Mouse (Mus musculus) heart, adult 9 months (tissue): ENCODE results near the gene Afm.

Experiments used
- DNase-seq, 2 experiments: peaks; one replicate each; pipeline ENCODE4 v3.0.0; 2022; ENCODE audit warnings: low spot score in 2 of 2

Afm gene

DNA sequence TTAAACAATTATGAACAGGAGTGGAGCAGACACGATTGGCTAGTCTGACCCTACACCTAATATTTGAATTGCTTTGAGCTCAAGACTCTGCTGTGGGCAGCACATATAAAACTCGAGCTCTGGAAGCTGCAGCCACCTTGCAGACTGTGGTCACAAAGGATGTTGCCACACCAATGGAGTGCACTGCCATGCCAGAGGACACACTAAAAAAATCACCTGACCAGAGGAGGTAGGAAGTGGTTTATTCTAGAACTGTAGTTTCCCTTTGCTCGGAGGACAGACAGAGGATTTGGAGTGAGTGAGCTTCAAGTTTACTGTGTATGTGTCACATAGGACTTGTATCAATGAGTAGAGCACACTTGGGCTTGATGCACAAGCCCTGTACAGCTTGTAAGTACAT, 37.3 kb downstream of the Afm start:
- DNase-seq: no peak

GRCm38 (mm10) chr5:90560743-90561142, 42.0 kb downstream of the Afm start, which contains the start of gene 5830473C10Rik:
TSS of gene 5830473C10Rik (plus strand) at chr5:90561107.
- no peak for DNase-seq

GRCm38 (mm10) chr5:90561721-90562275, 43.1 kb downstream of the Afm start:
- DNase-seq: no peak

- no peak for DNase-seq
These were observed 44.1 kb downstream of the Afm start for GRCm38 (mm10) chr5:90562880-90563279.

DNA sequence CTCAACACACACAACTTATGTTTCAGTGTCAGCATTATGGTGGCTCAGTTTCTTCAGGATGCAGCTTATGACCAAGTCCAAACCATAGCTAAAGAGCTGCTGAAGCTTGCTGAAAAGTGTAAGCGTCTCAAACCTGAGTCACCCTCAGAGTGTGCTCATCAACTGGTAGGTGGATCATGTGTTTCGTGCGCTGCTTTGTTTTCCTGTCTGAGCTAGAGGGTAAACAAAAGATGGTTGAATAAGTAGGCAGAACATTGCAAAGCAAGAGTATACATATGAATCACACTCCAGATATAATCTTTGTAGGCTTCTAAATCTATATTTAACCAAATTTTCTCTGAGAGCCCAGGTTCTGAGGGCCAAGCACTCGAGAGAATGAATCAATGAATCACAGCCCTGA, 45.4 kb downstream of the Afm start:
- DNase-seq: no peak

DNA sequence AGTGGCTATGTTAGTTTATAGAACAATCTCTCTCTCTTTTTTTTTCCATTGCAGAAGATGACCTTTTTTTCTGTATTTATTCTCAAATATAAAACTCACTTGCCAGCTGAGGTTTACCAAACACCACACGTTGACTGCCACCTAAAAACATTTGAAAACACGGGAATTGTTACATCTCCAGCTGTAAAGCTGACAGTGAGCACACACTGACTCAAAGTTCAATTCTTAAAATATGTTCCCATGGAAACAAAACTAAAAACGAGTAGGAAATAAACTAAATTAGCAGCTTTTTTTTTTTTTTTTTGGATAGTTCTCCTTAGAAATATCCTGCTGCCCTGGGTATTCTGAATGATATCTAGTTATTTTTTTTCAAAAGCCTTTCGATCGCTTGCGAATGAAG, 46.5 kb downstream of the Afm start:
- DNase-seq: no peak

DNA sequence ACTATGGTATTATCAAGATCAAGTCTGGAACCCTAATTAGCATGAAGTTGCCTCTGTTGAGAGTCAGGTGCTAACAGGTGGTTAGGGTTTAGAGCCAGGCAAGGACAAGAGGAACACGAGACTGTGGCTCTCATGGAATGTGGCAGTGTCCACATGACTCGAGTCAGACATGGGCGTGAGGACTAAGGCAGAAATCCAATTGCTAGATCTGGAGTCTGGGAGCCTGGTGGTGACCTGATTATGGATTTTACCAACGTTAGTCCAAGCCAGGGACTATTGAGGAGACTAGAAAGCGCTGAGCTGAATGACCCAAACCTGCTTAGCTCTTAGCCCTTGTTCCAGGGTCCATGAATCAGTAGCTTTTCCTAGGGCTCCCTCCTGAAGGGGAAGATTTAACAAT, 49.1 kb downstream of the Afm start:
- DNase-seq: no peak

DNA sequence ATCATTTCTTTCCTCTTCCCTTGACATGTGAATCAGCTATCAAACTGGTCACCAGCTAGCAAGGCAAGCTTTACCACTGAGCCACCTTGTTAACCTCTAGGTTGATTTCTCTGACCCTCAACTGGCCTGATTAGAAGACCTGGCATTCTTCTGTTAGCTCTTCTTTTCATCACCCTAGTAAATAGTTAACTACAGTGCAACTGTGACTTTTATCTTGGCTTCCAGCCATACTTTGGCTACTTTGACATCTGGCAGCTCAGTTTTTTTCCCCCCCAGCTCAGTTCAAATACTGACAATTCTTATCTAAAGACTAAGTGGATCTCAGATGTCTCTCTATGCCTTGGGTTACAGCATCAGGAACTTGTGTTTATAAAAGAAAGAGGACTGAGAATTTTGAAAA, 49.6 kb downstream of the Afm start:
- no peak for DNase-seq

DNA sequence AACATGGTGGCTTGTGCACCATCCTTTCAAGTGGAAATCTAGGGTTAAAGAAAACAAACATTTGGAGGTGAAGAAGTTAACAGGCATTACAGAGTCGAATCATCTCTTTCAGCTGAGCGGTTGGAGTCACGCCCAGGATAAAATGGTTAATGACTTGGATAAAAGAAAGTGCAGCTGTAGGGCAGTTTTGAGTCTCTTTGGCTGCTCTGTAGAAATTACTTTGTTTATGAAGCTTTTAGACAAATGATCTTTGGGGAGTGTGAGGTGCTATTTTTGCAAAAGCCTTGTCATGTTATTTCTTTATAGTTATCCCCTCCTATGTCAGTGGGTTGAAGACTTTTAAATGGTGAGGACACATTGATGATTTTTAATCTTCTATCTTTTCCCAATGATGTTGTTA, 52.5 kb downstream of the Afm start:
- DNase-seq: no peak

DNA sequence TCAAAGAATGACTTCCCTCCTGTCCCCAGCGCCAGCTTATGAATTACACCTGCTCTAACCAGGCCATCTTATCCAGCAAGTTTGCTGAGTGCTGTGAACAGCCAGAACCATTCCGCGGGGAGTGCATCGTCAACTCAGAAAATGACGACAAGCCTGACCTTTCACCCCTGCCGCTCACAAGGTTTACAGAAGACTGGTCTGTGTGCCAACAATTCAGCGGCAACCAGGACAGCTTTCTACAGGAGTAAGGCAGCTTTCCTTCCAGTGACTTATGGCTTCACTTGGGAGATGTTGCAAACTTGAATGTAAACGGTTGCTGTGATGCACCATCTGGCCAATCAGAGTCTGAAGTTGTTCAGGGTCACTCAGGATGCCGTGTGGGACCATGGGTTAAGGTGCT, 59.0 kb downstream of the Afm start:
- no peak for DNase-seq

- no peak for DNase-seq
These were observed 60.8 kb downstream of the Afm start for GRCm38 (mm10) chr5:90579556-90579955.

DNA sequence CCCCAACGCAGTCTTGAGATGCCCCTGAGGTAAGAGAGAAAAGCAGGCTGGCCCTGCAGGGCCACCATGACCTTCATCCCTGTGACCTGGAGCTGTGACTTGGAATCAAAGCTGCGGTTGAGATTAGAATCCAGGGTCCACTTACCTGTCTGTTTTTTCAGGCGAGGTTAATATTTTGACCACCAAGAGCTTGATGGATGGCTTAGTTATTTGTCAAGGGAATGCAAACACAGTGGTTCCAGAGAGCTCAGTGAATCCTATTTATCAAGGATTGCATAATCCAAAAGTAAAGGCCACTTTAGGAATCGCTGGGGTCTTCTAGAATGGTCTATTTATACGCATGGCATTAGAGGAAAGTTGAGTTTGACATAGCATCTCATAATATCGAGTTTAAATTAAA, 63.4 kb downstream of the Afm start:
- no peak for DNase-seq

DNA sequence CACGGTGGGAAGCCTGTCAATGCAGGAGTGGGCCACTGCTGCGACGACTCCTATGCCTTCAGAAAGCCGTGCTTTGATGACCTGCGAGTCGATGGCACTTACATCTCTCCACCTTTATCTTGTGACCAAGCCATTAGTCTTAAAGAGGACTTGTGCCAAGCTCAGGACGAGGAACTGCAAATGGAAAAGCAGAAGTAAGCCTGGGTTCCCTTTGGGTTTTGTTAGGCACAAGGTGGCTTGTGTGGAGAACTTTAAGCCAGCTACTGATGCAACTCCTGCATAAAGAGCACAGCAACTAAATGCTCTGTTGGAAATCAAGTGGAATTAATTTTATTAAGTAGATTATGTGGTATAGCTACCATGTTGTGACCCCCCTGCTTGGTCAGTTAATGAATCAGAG, 66.1 kb downstream of the Afm start:
- DNase-seq: no peak

DNA sequence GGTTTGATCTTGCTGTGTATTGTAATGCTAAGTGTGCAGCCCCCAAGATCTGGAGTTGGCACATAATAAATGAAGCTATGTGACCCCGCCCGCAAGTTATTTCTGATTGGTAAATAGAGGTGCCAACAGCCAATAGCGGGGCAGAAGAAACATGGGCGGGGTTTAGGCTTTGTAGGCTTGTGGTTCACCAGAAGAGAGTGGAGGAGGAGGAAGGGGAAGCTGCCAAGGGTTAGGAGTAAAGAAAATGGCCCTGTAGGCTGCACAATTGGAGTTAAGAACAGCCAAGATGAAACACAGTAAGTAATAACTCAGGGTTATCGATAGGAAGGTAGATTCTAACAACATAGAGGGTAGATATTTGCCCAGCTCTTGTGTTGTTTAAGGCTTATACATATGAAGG, 67.8 kb downstream of the Afm start:
- DNase-seq: no peak

GRCm38 (mm10) chr5:90588104-90588503, 69.4 kb downstream of the Afm start:
- DNase-seq: no peak

DNA sequence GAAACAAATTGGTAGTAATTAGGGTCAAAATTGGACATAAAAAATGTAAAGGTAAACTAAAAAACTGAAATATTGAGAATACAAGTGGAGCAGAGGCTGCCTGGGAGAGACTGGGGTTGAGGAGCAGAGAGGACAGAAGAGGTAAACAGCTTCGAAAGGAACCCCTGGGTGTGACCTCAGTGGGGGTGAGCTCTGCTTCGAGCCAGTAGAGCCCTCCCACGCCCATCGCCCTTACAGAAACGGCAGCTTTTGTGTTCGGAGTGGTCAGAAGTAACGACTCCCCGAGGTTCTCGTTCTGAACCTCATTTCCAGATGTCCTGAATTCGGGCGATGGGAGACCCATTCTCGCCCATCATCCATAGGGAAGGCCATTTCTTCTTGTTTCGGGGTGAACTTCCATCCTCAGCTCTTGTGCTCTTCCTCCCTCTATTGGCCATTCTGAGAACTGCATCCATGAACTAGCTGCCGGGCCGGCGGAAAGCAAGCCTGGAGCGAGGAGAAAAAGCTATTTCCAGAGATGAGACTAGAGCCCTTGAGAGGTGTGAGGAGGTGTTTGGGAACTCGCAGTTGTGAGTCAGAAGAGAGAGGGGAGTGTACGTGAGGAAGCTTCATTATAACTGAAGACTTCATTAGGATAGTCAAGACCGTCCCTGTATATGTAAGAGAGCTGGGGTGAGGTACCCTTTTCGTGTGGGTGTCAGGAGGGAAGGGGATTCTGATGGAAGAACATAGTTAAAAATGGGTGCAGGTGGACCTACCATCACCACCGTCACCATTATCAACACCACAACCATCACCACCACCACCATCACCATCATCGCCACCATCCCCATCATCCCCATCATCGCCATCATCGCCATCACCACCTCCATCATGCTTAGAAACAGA, 70.2 kb downstream of the Afm start:
- DNase-seq: peak; percentile 35 to 51

DNA sequence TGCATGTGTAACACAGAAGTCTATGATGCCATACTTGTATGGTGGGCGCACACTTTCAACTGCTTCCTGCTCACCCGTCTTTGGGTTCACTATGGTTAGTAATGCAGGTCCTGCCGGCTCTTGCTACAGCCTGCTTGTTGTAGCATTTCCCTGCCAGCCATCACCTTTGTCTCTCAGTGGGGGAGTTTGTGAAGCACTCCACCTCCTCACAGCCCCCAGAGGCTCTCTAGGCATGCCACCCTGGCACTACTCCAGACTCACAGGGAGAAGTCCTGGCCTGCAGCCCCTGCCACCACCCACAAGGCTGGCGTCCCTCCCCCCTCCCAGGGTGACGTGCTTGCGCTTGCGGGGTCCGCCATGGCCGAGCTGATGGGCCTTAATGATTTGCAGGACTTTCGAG, 71.9 kb downstream of the Afm start:
- no peak for DNase-seq

DNA sequence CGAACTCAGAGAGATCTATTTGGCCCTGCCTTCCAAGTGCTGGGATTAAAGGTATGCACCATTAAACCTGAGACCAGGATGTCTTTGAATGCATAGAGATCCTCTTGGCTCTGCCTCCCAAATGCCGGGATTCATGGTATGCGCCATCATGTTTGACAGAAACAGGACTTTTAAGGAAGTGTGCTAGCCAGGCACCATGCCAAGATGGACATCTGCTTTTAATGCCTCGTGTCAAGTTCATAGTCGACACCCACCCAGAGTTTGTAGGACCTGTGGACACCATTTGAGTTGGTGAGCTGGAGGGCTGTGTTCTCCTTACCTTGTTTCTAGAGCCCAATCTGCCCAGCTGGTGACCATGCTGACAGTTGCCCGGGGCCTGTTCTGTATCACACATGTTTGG, 73.2 kb downstream of the Afm start:
- no peak for DNase-seq

DNA sequence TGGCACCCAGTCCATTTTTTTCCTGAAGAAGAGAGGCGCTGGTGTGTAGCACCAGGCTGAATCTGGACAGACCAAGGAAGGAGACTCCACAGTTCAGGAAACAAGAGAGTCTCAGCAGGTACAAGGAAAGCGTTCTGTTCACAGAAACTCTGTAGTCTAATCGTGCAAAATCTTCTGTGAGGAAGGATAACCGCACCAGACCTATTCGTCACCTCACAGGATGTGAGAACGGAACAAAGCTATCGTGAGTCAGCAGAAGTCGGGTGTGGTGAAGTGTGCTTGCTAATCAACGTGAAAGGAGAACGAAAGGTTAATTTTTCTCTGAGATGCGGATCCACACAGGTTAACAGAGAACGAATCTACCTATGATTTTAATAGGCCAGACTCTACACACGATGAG, 76.2 kb downstream of the Afm start:
- no peak for DNase-seq

- DNase-seq: no peak
These were observed 77.4 kb downstream of the Afm start for GRCm38 (mm10) chr5:90596155-90596554.

DNA sequence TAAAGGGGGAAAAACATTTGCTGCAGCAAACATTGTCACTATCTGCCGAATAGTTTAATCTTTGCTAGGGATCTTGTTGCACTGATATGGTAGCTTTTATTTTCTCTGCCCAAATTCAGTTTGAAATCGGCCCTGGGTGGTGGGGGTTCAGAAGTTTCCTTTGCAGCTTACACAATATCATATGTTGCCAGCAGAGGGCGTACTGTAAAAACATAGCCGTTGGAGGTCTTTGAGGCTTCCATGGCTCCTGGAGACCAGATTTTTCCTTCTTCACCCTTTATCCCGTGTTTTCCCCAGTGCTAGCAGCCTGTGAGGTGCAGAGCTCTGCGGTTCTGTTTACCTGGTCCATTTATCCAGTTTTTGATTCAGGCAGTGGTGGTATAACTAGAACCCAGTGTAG, 82.7 kb downstream of the Afm start:
- DNase-seq: peak in 1 of 2 experiments; percentile 16
